Mouse (Mus musculus): ENCODE results near the gene Fos.
A peak's percentile ranks its signal among the peaks of the same experiment; 100 is the strongest.

Gene Fos

GRCm38 (mm10) chr12:85490096-85490820 is 16.6 kb downstream of the Fos start:
- no peak for DNase-seq

- no peak for DNase-seq
Observed at GRCm38 (mm10) chr12:85490991-85491390, 17.3 kb downstream of the Fos start.

- peak; percentile 62 for DNase-seq
Observed at GRCm38 (mm10) chr12:85492084-85492645, 18.5 kb downstream of the Fos start.

- DNase-seq, result no peak
Observed at GRCm38 (mm10) chr12:85496336-85496735, 22.6 kb downstream of the Fos start.

- DNase-seq, result peak; percentile 74
Observed at GRCm38 (mm10) chr12:85496755-85497154, 23.1 kb downstream of the Fos start.

GRCm38 (mm10) chr12:85497310-85498135 is 23.8 kb downstream of the Fos start:
- DNase-seq, result no peak

- no peak for DNase-seq
Observed at GRCm38 (mm10) chr12:85499001-85499400, 25.3 kb downstream of the Fos start.

GRCm38 (mm10) chr12:85502682-85503081 is 29.0 kb downstream of the Fos start:
- DNase-seq, result no peak

GRCm38 (mm10) chr12:85508235-85508634 is 34.5 kb downstream of the Fos start:
- DNase-seq, result no peak

GRCm38 (mm10) chr12:85510013-85510412 is 36.3 kb downstream of the Fos start:
- no peak for DNase-seq

GRCm38 (mm10) chr12:85513789-85514447 is 40.2 kb downstream of the Fos start:
- DNase-seq, result no peak

GRCm38 (mm10) chr12:85514958-85515357 is 41.3 kb downstream of the Fos start:
- DNase-seq, result no peak

GRCm38 (mm10) chr12:85515865-85516264 is 42.2 kb downstream of the Fos start:
- no peak for DNase-seq

GRCm38 (mm10) chr12:85517339-85517738 is 43.6 kb downstream of the Fos start:
- no peak for DNase-seq

- DNase-seq, result no peak
Observed at GRCm38 (mm10) chr12:85518009-85518408, 44.3 kb downstream of the Fos start.

GRCm38 (mm10) chr12:85519553-85519952 is 45.9 kb downstream of the Fos start:
- DNase-seq, result no peak

- no peak for DNase-seq
Observed at GRCm38 (mm10) chr12:85521101-85521500, 47.4 kb downstream of the Fos start.

GRCm38 (mm10) chr12:85521673-85522072 is 48.0 kb downstream of the Fos start:
- DNase-seq, result no peak

- DNase-seq, result no peak
Observed at GRCm38 (mm10) chr12:85522631-85523388, 49.1 kb downstream of the Fos start.

GRCm38 (mm10) chr12:85523421-85524192 is 49.9 kb downstream of the Fos start:
- DNase-seq, result no peak

- DNase-seq, result no peak
Observed at GRCm38 (mm10) chr12:85524193-85524858, 50.6 kb downstream of the Fos start.
